Mouse (Mus musculus) E14TG2a.4 (cell line): ENCODE data around the gene Allc.

ENCODE experiments used
- CTCF ChIP-seq: conservative IDR thresholded peaks from 2 replicates; pipeline ENCODE4 v1.5.1; 2014; ENCODE audit warnings: low read length
- POU5F1 ChIP-seq: IDR thresholded peaks from 2 replicates; pipeline ENCODE4 v1.6.1; 2014; ENCODE audit warnings: low read length, borderline replicate concordance

GRCm38 (mm10) chr12:28622167-28622532 is 39.8 kb upstream of the Allc start:
- TF ChIP-seq CTCF (no peak), POU5F1 (no peak)
